Mouse (Mus musculus): ENCODE data around the gene Psmb3. TPM values are rescaled to one million over a fixed set of nuclear protein-coding genes. Genes with fewer than 3 reads are reported as not detected.

Gene Psmb3
- polyA plus RNA-seq, 1 experiment from 2014 or later: 468 TPM

GRCm38 (mm10) chr11:97671177-97671527 lies 32.0 kb upstream of the Psmb3 start:
- DNase-seq (ENCODE audit: low spot score): no peak
- Histone ChIP-seq H3K27me3 (ENCODE audit: control insufficient read depth, insufficient read depth, low read length) (no peaks in the 10 kb centered on the region), H3K9me3 (ENCODE audit: control insufficient read depth, low read length) (no peaks in the 10 kb centered on the region), H3K4me1 (replicated peaks; ENCODE audit: control insufficient read depth, insufficient read depth, low read length) (no peaks in the 10 kb centered on the region), H3K27ac (ENCODE audit: low read depth, low read length) (no peak overlapping the region), H3K36me3 (ENCODE audit: control insufficient read depth, insufficient read depth, low read length) (peaks cover 14% of the 10 kb centered on the region), H3K4me2 (replicated peaks; ENCODE audit: low read depth, low read length) (no peak overlapping the region), H3K9ac (ENCODE audit: low read depth, low read length) (no peak overlapping the region), H3K4me3 (ENCODE audit: low read depth, low read length) (no peak overlapping the region)
- no peak for ATAC-seq (ENCODE audit: low FRiP score)
- 47% methylated on average over 2 of the region's 2 CpGs for WGBS

DNA sequence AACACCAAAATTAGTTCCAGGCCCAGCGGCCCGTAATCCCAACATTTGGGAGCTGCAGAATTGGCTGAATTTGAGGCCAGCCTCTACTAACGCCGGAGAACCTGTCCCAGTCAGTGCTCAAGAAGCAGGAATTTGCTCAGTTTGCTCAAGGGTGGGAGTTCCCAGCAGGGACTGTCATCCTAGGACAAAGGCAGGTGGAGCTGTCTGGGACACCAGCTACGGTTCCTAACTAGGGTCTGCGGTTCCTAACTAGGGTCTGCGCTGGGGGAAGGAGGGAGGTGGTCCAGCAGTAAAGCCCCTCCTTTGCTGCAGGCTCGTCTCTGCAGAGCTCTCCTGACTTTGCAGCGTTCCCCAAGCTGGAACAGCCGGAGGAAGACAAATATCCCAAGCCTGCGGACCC lies 30.1 kb upstream of the Psmb3 start:
- Histone ChIP-seq H3K4me2 (replicated peaks; ENCODE audit: low read depth, low read length) (no peak overlapping the region), H3K9ac (ENCODE audit: low read depth, low read length) (no peak overlapping the region), H3K9me3 (ENCODE audit: control insufficient read depth, low read length) (no peaks in the 10 kb centered on the region), H3K27me3 (ENCODE audit: control insufficient read depth, insufficient read depth, low read length) (no peaks in the 10 kb centered on the region), H3K4me3 (ENCODE audit: low read depth, low read length) (no peak overlapping the region), H3K27ac (ENCODE audit: low read depth, low read length) (no peak overlapping the region), H3K36me3 (ENCODE audit: control insufficient read depth, insufficient read depth, low read length) (peaks cover 11% of the 10 kb centered on the region), H3K4me1 (replicated peaks; ENCODE audit: control insufficient read depth, insufficient read depth, low read length) (no peaks in the 10 kb centered on the region)
- DNase-seq (ENCODE audit: low spot score): no peak
- 79% methylated on average over 11 of the region's 11 CpGs for WGBS
- ATAC-seq (ENCODE audit: low FRiP score): no peak

GRCm38 (mm10) chr11:97676050-97676754 lies 27.0 kb upstream of the Psmb3 start:
- no peak overlapping the region for H3K27ac ChIP-seq (ENCODE audit: low read depth, low read length)
- no peaks in the 10 kb centered on the region for H3K4me1 ChIP-seq (replicated peaks; ENCODE audit: control insufficient read depth, insufficient read depth, low read length)
- no peaks in the 10 kb centered on the region for H3K9me3 ChIP-seq (ENCODE audit: control insufficient read depth, low read length)
- H3K4me2 ChIP-seq (replicated peaks; ENCODE audit: low read depth, low read length): no peak overlapping the region
- 87% methylated on average over 15 of the region's 15 CpGs for WGBS
- no peak overlapping the region for H3K4me3 ChIP-seq (ENCODE audit: low read depth, low read length)
- no peak for ATAC-seq (ENCODE audit: low FRiP score)
- no peak overlapping the region for H3K9ac ChIP-seq (ENCODE audit: low read depth, low read length)
- no peaks in the 10 kb centered on the region for H3K27me3 ChIP-seq (ENCODE audit: control insufficient read depth, insufficient read depth, low read length)
- H3K36me3 ChIP-seq (ENCODE audit: control insufficient read depth, insufficient read depth, low read length): peaks cover 13% of the 10 kb centered on the region
- DNase-seq (ENCODE audit: low spot score): no peak

DNA sequence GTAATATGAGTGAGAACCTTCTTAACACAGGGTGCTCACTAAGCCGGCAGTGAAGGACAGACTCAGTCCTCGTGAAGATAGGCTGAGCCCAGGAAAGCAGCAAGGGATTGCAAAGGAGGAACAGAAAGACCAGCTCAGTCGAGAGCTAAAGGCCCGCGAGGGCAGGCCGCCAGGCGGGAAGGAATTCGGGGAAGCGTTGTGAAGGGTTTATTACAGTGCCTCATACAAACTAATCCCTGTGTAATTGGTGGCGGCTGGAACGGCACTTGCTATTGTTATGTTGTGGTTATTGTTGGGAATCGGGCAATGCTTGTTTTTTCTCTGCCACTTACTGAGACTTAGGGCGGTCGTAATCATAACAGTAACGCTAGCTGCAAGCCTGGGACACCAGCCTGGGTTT lies 25.8 kb upstream of the Psmb3 start:
- Histone ChIP-seq H3K4me1 (replicated peaks; ENCODE audit: control insufficient read depth, insufficient read depth, low read length) (no peaks in the 10 kb centered on the region), H3K27me3 (ENCODE audit: control insufficient read depth, insufficient read depth, low read length) (no peaks in the 10 kb centered on the region), H3K9me3 (ENCODE audit: control insufficient read depth, low read length) (no peaks in the 10 kb centered on the region), H3K36me3 (ENCODE audit: control insufficient read depth, insufficient read depth, low read length) (peaks cover 12% of the 10 kb centered on the region), H3K9ac (ENCODE audit: low read depth, low read length) (no peak overlapping the region), H3K4me2 (replicated peaks; ENCODE audit: low read depth, low read length) (no peak overlapping the region), H3K4me3 (ENCODE audit: low read depth, low read length) (no peak overlapping the region), H3K27ac (ENCODE audit: low read depth, low read length) (no peak overlapping the region)
- WGBS: 51% methylated on average over 15 of the region's 15 CpGs
- DNase-seq (ENCODE audit: low spot score) (no peak), ATAC-seq (ENCODE audit: low FRiP score) (no peak)

GRCm38 (mm10) chr11:97677842-97678241 lies 25.4 kb upstream of the Psmb3 start:
- no peaks in the 10 kb centered on the region for H3K4me1 ChIP-seq (replicated peaks; ENCODE audit: control insufficient read depth, insufficient read depth, low read length)
- no peak overlapping the region for H3K9ac ChIP-seq (ENCODE audit: low read depth, low read length)
- WGBS: 53% methylated on average over 8 of the region's 8 CpGs
- no peak overlapping the region for H3K27ac ChIP-seq (ENCODE audit: low read depth, low read length)
- no peaks in the 10 kb centered on the region for H3K27me3 ChIP-seq (ENCODE audit: control insufficient read depth, insufficient read depth, low read length)
- no peak for DNase-seq (ENCODE audit: low spot score)
- no peak for ATAC-seq (ENCODE audit: low FRiP score)
- H3K9me3 ChIP-seq (ENCODE audit: control insufficient read depth, low read length): no peaks in the 10 kb centered on the region
- H3K4me3 ChIP-seq (ENCODE audit: low read depth, low read length): no peak overlapping the region
- no peak overlapping the region for H3K4me2 ChIP-seq (replicated peaks; ENCODE audit: low read depth, low read length)
- H3K36me3 ChIP-seq (ENCODE audit: control insufficient read depth, insufficient read depth, low read length): peaks cover 10% of the 10 kb centered on the region

DNA sequence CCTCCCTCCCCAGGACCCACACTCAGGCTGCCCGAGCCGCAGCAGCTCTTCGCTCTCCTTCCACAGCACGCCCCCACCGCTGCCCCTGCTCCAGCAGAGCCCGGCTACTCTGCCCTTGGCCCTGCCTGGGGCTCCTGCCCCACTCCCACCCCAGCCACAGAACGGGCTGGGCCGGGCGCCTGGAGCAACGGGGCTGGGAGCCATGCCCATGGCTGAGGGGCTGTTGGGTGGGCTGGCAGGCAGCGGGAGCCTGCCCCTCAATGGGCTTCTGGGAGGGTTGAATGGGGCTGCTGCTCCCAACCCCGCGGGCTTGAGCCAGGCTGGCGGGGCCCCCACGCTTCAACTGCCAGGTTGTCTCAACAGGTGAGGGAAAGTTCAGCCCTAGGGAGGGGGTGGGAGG lies 24.9 kb upstream of the Psmb3 start:
- Histone ChIP-seq H3K4me2 (replicated peaks; ENCODE audit: low read depth, low read length) (no peak overlapping the region), H3K27me3 (ENCODE audit: control insufficient read depth, insufficient read depth, low read length) (no peaks in the 10 kb centered on the region), H3K4me1 (replicated peaks; ENCODE audit: control insufficient read depth, insufficient read depth, low read length) (no peaks in the 10 kb centered on the region), H3K9ac (ENCODE audit: low read depth, low read length) (no peak overlapping the region), H3K36me3 (ENCODE audit: control insufficient read depth, insufficient read depth, low read length) (peaks cover 10% of the 10 kb centered on the region), H3K27ac (ENCODE audit: low read depth, low read length) (no peak overlapping the region), H3K9me3 (ENCODE audit: control insufficient read depth, low read length) (no peaks in the 10 kb centered on the region), H3K4me3 (ENCODE audit: low read depth, low read length) (no peak overlapping the region)
- ATAC-seq (ENCODE audit: low FRiP score): no peak
- DNase-seq (ENCODE audit: low spot score): no peak
- 77% methylated on average over 15 of the region's 15 CpGs for WGBS

DNA sequence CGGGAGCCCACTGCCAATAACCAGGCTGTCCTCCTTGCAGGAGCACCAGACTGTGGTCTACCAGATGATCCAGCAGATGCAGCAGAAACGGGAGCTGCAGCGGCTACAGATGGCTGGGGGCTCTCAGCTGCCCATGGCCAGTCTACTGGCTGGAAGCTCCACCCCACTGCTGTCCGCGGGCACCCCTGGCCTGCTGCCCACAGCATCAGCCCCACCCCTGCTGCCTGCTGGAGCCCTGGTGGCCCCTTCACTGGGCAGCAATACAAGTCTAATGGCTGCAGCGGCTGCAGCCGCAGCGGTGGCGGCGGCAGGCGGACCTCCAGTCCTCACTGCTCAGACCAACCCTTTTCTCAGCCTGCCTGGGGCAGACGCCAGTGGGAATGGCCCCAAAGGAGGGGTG lies 22.8 kb upstream of the Psmb3 start:
- Histone ChIP-seq H3K4me3 (ENCODE audit: low read depth, low read length) (no peak overlapping the region), H3K4me1 (replicated peaks; ENCODE audit: control insufficient read depth, insufficient read depth, low read length) (0 out of 2 replicates have a peak, but pooled peaks cover 1% of the 10 kb centered on the region), H3K36me3 (ENCODE audit: control insufficient read depth, insufficient read depth, low read length) (peaks cover 6% of the 10 kb centered on the region; the same call in 1 of the 2 replicates), H3K27me3 (ENCODE audit: control insufficient read depth, insufficient read depth, low read length) (no peaks in the 10 kb centered on the region), H3K9me3 (ENCODE audit: control insufficient read depth, low read length) (no peaks in the 10 kb centered on the region), H3K9ac (ENCODE audit: low read depth, low read length) (no peak overlapping the region), H3K4me2 (replicated peaks; ENCODE audit: low read depth, low read length) (no peak overlapping the region), H3K27ac (ENCODE audit: low read depth, low read length) (no peak overlapping the region)
- 84% methylated on average over 12 of the region's 12 CpGs for WGBS
- ATAC-seq (ENCODE audit: low FRiP score) (no peak), DNase-seq (ENCODE audit: low spot score) (no peak)

GRCm38 (mm10) chr11:97682504-97683055 lies 20.6 kb upstream of the Psmb3 start:
- Histone ChIP-seq H3K9ac (ENCODE audit: low read depth, low read length) (no peak overlapping the region), H3K27ac (ENCODE audit: low read depth, low read length) (no peak overlapping the region), H3K36me3 (ENCODE audit: control insufficient read depth, insufficient read depth, low read length) (peaks cover 6% of the 10 kb centered on the region; the same call in 1 of the 2 replicates), H3K4me2 (replicated peaks; ENCODE audit: low read depth, low read length) (no peak overlapping the region), H3K4me1 (replicated peaks; ENCODE audit: control insufficient read depth, insufficient read depth, low read length) (0 out of 2 replicates have a peak, but pooled peaks cover 3% of the 10 kb centered on the region), H3K9me3 (ENCODE audit: control insufficient read depth, low read length) (no peaks in the 10 kb centered on the region), H3K27me3 (ENCODE audit: control insufficient read depth, insufficient read depth, low read length) (no peaks in the 10 kb centered on the region), H3K4me3 (ENCODE audit: low read depth, low read length) (no peak overlapping the region)
- 86% methylated on average over 6 of the region's 6 CpGs for WGBS
- ATAC-seq (ENCODE audit: low FRiP score) (no peak), DNase-seq (ENCODE audit: low spot score) (no peak)

GRCm38 (mm10) chr11:97684063-97684680 lies 19.0 kb upstream of the Psmb3 start:
- DNase-seq (ENCODE audit: low spot score) (no peak), ATAC-seq (ENCODE audit: low FRiP score) (no peak)
- WGBS: 82% methylated on average over 6 of the region's 6 CpGs

More at GRCm38 (mm10) chr11:97684063-97684680, 19.0 kb upstream of the Psmb3 start:
- 0 out of 2 replicates have a peak, but pooled peaks cover 3% of the 10 kb centered on the region for H3K4me1 ChIP-seq (replicated peaks; ENCODE audit: control insufficient read depth, insufficient read depth, low read length)
- peaks cover 3% of the 10 kb centered on the region; the same call in 1 of the 2 replicates for H3K36me3 ChIP-seq (ENCODE audit: control insufficient read depth, insufficient read depth, low read length)
- H3K9me3 ChIP-seq (ENCODE audit: control insufficient read depth, low read length): no peaks in the 10 kb centered on the region
- H3K9ac ChIP-seq (ENCODE audit: low read depth, low read length): no peak overlapping the region
- H3K4me3 ChIP-seq (ENCODE audit: low read depth, low read length): no peak overlapping the region
- H3K27me3 ChIP-seq (ENCODE audit: control insufficient read depth, insufficient read depth, low read length): no peaks in the 10 kb centered on the region
- H3K4me2 ChIP-seq (replicated peaks; ENCODE audit: low read depth, low read length): no peak overlapping the region
- H3K27ac ChIP-seq (ENCODE audit: low read depth, low read length): no peak overlapping the region
